In genomic region chr17:32788094-32788559, GRCm38 (mm10) we compare ENCODE assay signal across 7 mouse cellular contexts. TPM values are rescaled to one million over a fixed set of nuclear protein-coding genes. Genes with fewer than 3 reads are reported as not detected.
A peak's percentile ranks its signal among the peaks of the same experiment; 100 is the strongest.
DNase-seq lines count a peak whose midpoint lies in the region; ATAC-seq lines count a peak whose summit lies in the region.

Gene Zfp871, minus strand, starts transcription at chr17:32788287.

- ATAC-seq in embryonic facial prominence, embryonic 12.5 days (ENCODE audit: insufficient number of reproducible peaks, insufficient read depth, low FRiP score, low TSS enrichment): peak; percentile 97
- peak; percentile 95 for ATAC-seq in limb, embryonic 11.5 days (ENCODE audit: insufficient number of reproducible peaks, low FRiP score, low TSS enrichment, low read depth)
- peak; percentile 96 for ATAC-seq in midbrain, embryonic 14.5 days (ENCODE audit: low FRiP score, low TSS enrichment)

- H3K9me3 ChIP-seq in embryonic facial prominence, embryonic 12.5 days: no peaks in the 10 kb centered on the region
- no peaks in the 10 kb centered on the region for H3K9me3 ChIP-seq in limb, embryonic 11.5 days (ENCODE audit: control insufficient read depth, low read length)
- H3K9me3 ChIP-seq in midbrain, embryonic 14.5 days (ENCODE audit: control insufficient read depth, low read length): no peaks in the 10 kb centered on the region; the same call in 1 of the 2 replicates

- DNase-seq in adrenal gland, postnatal 25 days: peak; percentile 75
- DNase-seq in heart, adult 11 months: peak; percentile 100
- peak; percentile 88 for DNase-seq in kidney, adult 18-20 months
- peak; percentile 87 for DNase-seq in limb, embryonic 11.5 days (ENCODE audit: low spot score)
- peak; percentile 94 for DNase-seq in midbrain, embryonic 14.5 days
- DNase-seq in spleen, adult 18-20 months: peak; percentile 65 to 73

- WGBS in embryonic facial prominence, embryonic 12.5 days: under 1% methylated on average over 22 of the region's 22 CpGs
- WGBS in limb, embryonic 11.5 days: under 1% methylated on average over 22 of the region's 22 CpGs
- 0% methylated on average over 22 of the region's 22 CpGs for WGBS in midbrain, embryonic 14.5 days

- H3K4me2 ChIP-seq in embryonic facial prominence, embryonic 12.5 days (replicated peaks): peak within 1 kb of the TSS; percentile 71
- H3K4me2 ChIP-seq in limb, embryonic 11.5 days (ENCODE audit: low read depth, severe bottlenecking): peak within 1 kb of the TSS; percentile 65
- peak within 1 kb of the TSS; percentile 70 for H3K4me2 ChIP-seq in midbrain, embryonic 14.5 days (ENCODE audit: low read length)

- H3K27me3 ChIP-seq in embryonic facial prominence, embryonic 12.5 days: no peaks in the 10 kb centered on the region
- no peaks in the 10 kb centered on the region for H3K27me3 ChIP-seq in limb, embryonic 11.5 days (ENCODE audit: control insufficient read depth, insufficient read depth, low read length)
- H3K27me3 ChIP-seq in midbrain, embryonic 14.5 days (ENCODE audit: control insufficient read depth, insufficient read depth, low read length): no peaks in the 10 kb centered on the region

- H3K9ac ChIP-seq in embryonic facial prominence, embryonic 12.5 days: peak within 1 kb of the TSS; percentile 96
- H3K9ac ChIP-seq in limb, embryonic 11.5 days (ENCODE audit: low read length): peak within 1 kb of the TSS; percentile 94
- peak within 1 kb of the TSS; percentile 87 for H3K9ac ChIP-seq in midbrain, embryonic 14.5 days (replicated peaks; ENCODE audit: low read length)

- H3K27ac ChIP-seq in embryonic facial prominence, embryonic 12.5 days: peak within 1 kb of the TSS; percentile 93
- H3K27ac ChIP-seq in limb, embryonic 11.5 days (replicated peaks; ENCODE audit: low read depth, low read length): peak within 1 kb of the TSS; percentile 68
- peak within 1 kb of the TSS; percentile 93 for H3K27ac ChIP-seq in midbrain, embryonic 14.5 days (replicated peaks; ENCODE audit: low read depth, low read length)

- H3K36me3 ChIP-seq in embryonic facial prominence, embryonic 12.5 days: peaks cover 24% of the 10 kb centered on the region
- H3K36me3 ChIP-seq in limb, embryonic 11.5 days (ENCODE audit: control insufficient read depth, insufficient read depth, low read length): peaks cover 7% of the 10 kb centered on the region
- H3K36me3 ChIP-seq in midbrain, embryonic 14.5 days (ENCODE audit: control insufficient read depth, insufficient read depth, low read length): peaks cover 18% of the 10 kb centered on the region

- H3K4me1 ChIP-seq in embryonic facial prominence, embryonic 12.5 days: peaks cover 13% of the 10 kb centered on the region
- H3K4me1 ChIP-seq in limb, embryonic 11.5 days (ENCODE audit: control insufficient read depth, insufficient read depth, low read length): 0 out of 2 replicates have a peak, but pooled peaks cover 3% of the 10 kb centered on the region
- H3K4me1 ChIP-seq in midbrain, embryonic 14.5 days (ENCODE audit: control insufficient read depth, insufficient read depth, low read length): peaks cover 23% of the 10 kb centered on the region

- peak within 1 kb of the TSS; percentile 74 for H3K4me3 ChIP-seq in embryonic facial prominence, embryonic 12.5 days
- peak within 1 kb of the TSS; percentile 91 for H3K4me3 ChIP-seq in limb, embryonic 11.5 days (ENCODE audit: low read depth, low read length)
- H3K4me3 ChIP-seq in midbrain, embryonic 14.5 days (replicated peaks; ENCODE audit: low read depth, low read length): peak within 1 kb of the TSS; percentile 80

RNA-seq across cellular contexts. Expression of gene Zfp871, which starts in this region (rescaled TPM):
- 40.0 and 63.0 TPM in 2 replicates for total RNA-seq in adrenal gland, postnatal 25 days (2021)
- 49.0 and 51.2 TPM in 2 replicates for polyA plus RNA-seq in embryonic facial prominence, embryonic 12.5 days (2016; fragmentation: Nextera tagmentation; extraction: Ambion mirVana)
- 46.2 and 48.2 TPM in 2 replicates for polyA plus RNA-seq in limb, embryonic 11.5 days (2014; fragmentation: Nextera tagmentation; extraction: Ambion mirVana)
- 67.6 and 81.3 TPM in 2 replicates for polyA plus RNA-seq in midbrain, embryonic 14.5 days (2014; fragmentation: Nextera tagmentation; extraction: Ambion mirVana)

Comparison
In these comparisons a context has a peak if more than half of its experiments do, and no peak if none do; other contexts are left out.
1. Peak in every context shown above with its lines: DNase-seq, ATAC-seq, H3K4me3 ChIP-seq and H3K27ac ChIP-seq.